Mouse (Mus musculus) liver, embryonic 14.5 days (tissue): Measurements from ENCODE around the gene Golga5. TPM values are rescaled to one million over a fixed set of nuclear protein-coding genes. Genes with fewer than 3 reads are reported as not detected.
A peak's percentile ranks its signal among the peaks of the same experiment; 100 is the strongest.

Experiments used
- ATAC-seq: fragments of 200-750 bp; cut with Nextera tagmentation; 2 replicates; pipeline ENCODE4 v1.8.0; 2017; ENCODE audit warnings: moderate number of reproducible peaks, mild to moderate bottlenecking, moderate library complexity; ENCODE audit not compliant: insufficient read depth
- DNase-seq, 3 experiments: peaks; one replicate each; pipeline ENCODE4 v3.0.0-alpha.2; 2012 to 2013; ENCODE audit warnings: low read depth in 3 of 3, low spot score in 3 of 3
- H3K27ac ChIP-seq: fragments of 300-500 bp; sonication (generic); 2 replicates; pipeline ENCODE4 v1.5.1; 2014; ENCODE audit warnings: moderate library complexity, mild to moderate bottlenecking, control low read depth, inconsistent platforms
- H3K27me3 ChIP-seq: fragments of 300-500 bp; sonication (generic); 2 replicates; pipeline ENCODE4 v1.6.1; 2014; ENCODE audit warnings: mild to moderate bottlenecking, low read length, moderate library complexity; ENCODE audit not compliant: control insufficient read depth, insufficient read depth
- H3K36me3 ChIP-seq: fragments of 300-500 bp; sonication (generic); replicated peaks from 2 replicates; pipeline ENCODE4 v1.6.1; 2014; ENCODE audit warnings: low read depth; ENCODE audit not compliant: control insufficient read depth, insufficient read depth
- H3K4me1 ChIP-seq, 2 experiments: fragments of 200-500 bp in 1 of 2; fragments of 300-500 bp in 1 of 2; sonication (generic) in 1 of 2; replicated peaks; 2 replicates each; pipeline ENCODE4 v1.6.1; 2012 to 2014; ENCODE audit warnings: antibody characterized with exemption in 1 of 2, inconsistent platforms in 1 of 2, low read length in 1 of 2; ENCODE audit not compliant: control insufficient read depth in 2 of 2, insufficient read depth in 2 of 2
- H3K4me2 ChIP-seq: fragments of 300-500 bp; sonication (generic); 2 replicates; pipeline ENCODE4 v1.6.1; 2014; ENCODE audit warnings: low read depth, mild to moderate bottlenecking, control low read depth, moderate library complexity
- H3K4me3 ChIP-seq, 2 experiments: fragments of 200-500 bp in 1 of 2; fragments of 300-500 bp in 1 of 2; sonication (generic) in 1 of 2; 2 replicates each; pipeline ENCODE4 v1.5.1; 2012 to 2014; ENCODE audit warnings: low read depth in 2 of 2, low read length in 2 of 2, mild to moderate bottlenecking in 2 of 2, control low read depth in 1 of 2, inconsistent platforms in 1 of 2, moderate library complexity in 1 of 2; ENCODE audit not compliant: insufficient read depth in 1 of 2
- H3K9ac ChIP-seq: fragments of 300-500 bp; sonication (generic); replicated peaks from 2 replicates; pipeline ENCODE4 v1.6.1; 2014; ENCODE audit warnings: mild to moderate bottlenecking, control low read depth, moderate library complexity
- H3K9me3 ChIP-seq: fragments of 300-500 bp; sonication (generic); 2 replicates; pipeline ENCODE4 v1.6.1; 2016; ENCODE audit warnings: low read length, mixed read lengths; ENCODE audit not compliant: control insufficient read depth
- CTCF ChIP-seq: IDR thresholded peaks from 2 replicates; pipeline ENCODE4 v1.5.1; 2016; ENCODE audit warnings: antibody characterized with exemption, low read depth, control low read depth
- EP300 ChIP-seq: IDR thresholded peaks from 2 replicates; pipeline ENCODE4 v1.6.1; 2016; ENCODE audit warnings: antibody characterized with exemption, low read depth
- WGBS: fragments of 180-500 bp; shearing (Covaris S2); extraction: QIAGEN DNeasy Blood & Tissue Kit; methylation state at CpG from one replicate; pipeline ENCODE4 v1.1.7; 2014; ENCODE audit not compliant: insufficient replicate concordance; 5-methylcytosine and 5-hydroxymethylcytosine counted together
- polyA plus RNA-seq, 2 experiments: library from polyadenylated mRNA; depleted of rRNA in 1 of 2; stranded (reverse) in 1 of 2; unstranded in 1 of 2; fragments of >200 nt; fragmentation: Nextera tagmentation in 1 of 2; extraction: Ambion mirVana in 1 of 2; gene quantifications; 2 replicates each; pipeline versions ENCODE4 v1.2.1 to v1.2.3; 2012 to 2014

Golga5 gene
- polyA plus RNA-seq, 2 experiments = 10.1 to 12.8 TPM

- H3K9me3 ChIP-seq = no peaks in the 10 kb centered on the region
- no peaks in the 10 kb centered on the region; the same call in 1 of the 2 replicates for H3K36me3 ChIP-seq
- no peaks in the 10 kb centered on the region for H3K27me3 ChIP-seq
- peaks cover 0 to 15% of the 10 kb centered on the region in 2 experiments; a peak in 3 of 4 replicates for H3K4me1 ChIP-seq
- TF ChIP-seq CTCF (no peak), EP300 (0 out of 2 replicates have a peak, but pooled peaks have one; percentile 9)
- DNase-seq (no peak), ATAC-seq (no peak)
- H3K9ac ChIP-seq = no peak overlapping the region
- no peak overlapping the region for H3K4me2 ChIP-seq
- H3K4me3 ChIP-seq = no peak overlapping the region
- 51% methylated on average over 8 of the region's 8 CpGs for WGBS
- no peak overlapping the region for H3K27ac ChIP-seq
Measured at GRCm38 (mm10) chr12:102501848-102502595, 33.1 kb downstream of the Golga5 start.

DNA sequence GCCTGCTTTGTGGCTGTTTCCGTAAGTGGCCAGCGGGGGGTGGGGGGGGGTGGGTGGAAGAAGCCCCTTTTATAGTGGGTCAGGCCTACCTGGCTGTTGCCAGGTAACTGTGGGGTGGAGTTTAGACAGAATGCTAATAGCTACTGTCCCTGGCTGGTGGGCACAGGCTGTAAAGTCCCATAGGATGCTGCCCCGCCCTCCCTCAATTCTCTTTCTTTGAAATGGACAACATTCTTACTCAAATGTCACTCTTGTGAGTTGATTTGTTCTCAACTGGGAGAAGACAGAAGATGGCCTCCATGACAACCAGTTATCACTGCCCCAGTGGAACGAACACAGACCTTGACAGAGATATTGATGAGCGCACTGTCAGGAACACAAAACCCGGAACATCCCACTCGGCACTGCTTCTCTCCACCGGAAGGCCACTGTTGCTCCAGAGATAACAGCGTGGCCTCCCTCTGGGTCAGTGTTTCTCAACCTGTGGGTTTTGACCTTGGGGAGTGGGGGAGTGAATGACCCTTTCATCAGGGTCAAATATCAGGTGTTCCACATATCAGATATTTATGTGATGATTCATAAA, 36.3 kb downstream of the Golga5 start:
- no peak for ATAC-seq
- no peak for DNase-seq
- H3K9me3 ChIP-seq = no peaks in the 10 kb centered on the region
- H3K27ac ChIP-seq = no peak overlapping the region
- no peak overlapping the region for H3K9ac ChIP-seq
- TF ChIP-seq EP300 (no peak), CTCF (no peak)
- H3K4me2 ChIP-seq = no peak overlapping the region
- H3K4me3 ChIP-seq = no peak overlapping the region
- WGBS = 53% methylated on average over 9 of the region's 9 CpGs
- H3K4me1 ChIP-seq = peaks cover 0 to 15% of the 10 kb centered on the region in 2 experiments; a peak in 3 of 4 replicates
- no peaks in the 10 kb centered on the region for H3K27me3 ChIP-seq
- H3K36me3 ChIP-seq = no peaks in the 10 kb centered on the region

GRCm38 (mm10) chr12:102505949-102506348, 37.0 kb downstream of the Golga5 start:
- Histone ChIP-seq H3K9me3 (no peaks in the 10 kb centered on the region), H3K4me3 (no peak overlapping the region), H3K27ac (no peak overlapping the region), H3K36me3 (no peaks in the 10 kb centered on the region), H3K4me2 (no peak overlapping the region; the same call in 1 of the 2 replicates), H3K9ac (no peak overlapping the region), H3K4me1 (peaks cover 0 to 15% of the 10 kb centered on the region in 2 experiments; a peak in 3 of 4 replicates), H3K27me3 (no peaks in the 10 kb centered on the region)
- WGBS = 57% methylated on average over 7 of the region's 7 CpGs
- ATAC-seq (peak; percentile 26; the same call in 1 of the 2 replicates), DNase-seq (peak; percentile 9 to 24 (median 10))
- TF ChIP-seq CTCF = no peak
- TF ChIP-seq EP300 = peak; percentile 34; the same call in 1 of the 2 replicates

DNA sequence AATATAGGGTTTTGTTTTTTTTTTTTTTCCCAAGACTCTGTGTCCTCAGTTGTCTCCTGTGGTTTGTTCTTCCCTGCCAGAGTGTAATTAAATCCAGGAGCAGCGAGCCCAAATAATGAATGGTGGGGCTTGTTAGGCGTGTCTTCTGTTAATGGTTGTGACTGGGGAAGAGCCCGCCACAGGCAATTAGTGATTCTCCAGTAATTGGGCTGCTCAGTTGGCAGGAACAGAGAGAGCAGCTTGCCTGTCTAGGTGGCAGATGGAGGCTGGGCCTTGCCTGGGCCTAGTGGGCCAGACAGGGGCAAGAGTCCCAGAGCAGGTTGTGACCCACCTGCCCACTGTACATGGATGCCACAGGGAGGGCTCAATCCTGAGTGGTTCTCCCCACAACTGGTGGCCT, 42.4 kb downstream of the Golga5 start:
- TF ChIP-seq EP300 (no peak), CTCF (no peak)
- no peak overlapping the region for H3K4me3 ChIP-seq
- H3K9me3 ChIP-seq = no peaks in the 10 kb centered on the region
- no peak overlapping the region for H3K9ac ChIP-seq
- ATAC-seq (no peak), DNase-seq (no peak)
- no peak overlapping the region for H3K4me2 ChIP-seq
- H3K4me1 ChIP-seq = peaks cover 0 to 6% of the 10 kb centered on the region in 2 experiments; a peak in 2 of 4 replicates
- no peaks in the 10 kb centered on the region for H3K27me3 ChIP-seq
- 56% methylated on average over 3 of the region's 3 CpGs for WGBS
- H3K36me3 ChIP-seq = no peaks in the 10 kb centered on the region
- H3K27ac ChIP-seq = no peak overlapping the region

DNA sequence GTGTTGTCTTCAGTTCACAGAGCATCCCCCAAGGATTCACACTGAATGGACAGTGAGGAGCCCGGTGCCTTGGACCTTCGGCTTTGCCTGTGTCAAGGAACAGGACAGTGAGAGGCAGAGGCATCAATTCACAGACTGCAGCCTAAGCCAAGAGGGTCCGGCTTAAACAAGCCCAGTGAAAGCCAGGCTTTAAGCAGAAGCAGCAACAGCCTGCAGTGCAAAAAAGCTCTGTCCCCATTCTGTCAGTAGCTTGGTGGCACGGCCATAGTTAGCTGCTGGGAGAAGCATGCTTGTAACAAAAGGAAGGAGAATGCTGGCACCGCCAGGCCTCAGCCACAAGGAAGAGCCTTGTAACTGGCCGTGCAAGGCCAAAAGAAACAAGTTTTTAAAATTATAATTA, 45.2 kb downstream of the Golga5 start:
- H3K4me1 ChIP-seq = no peaks in the 10 kb centered on the region
- no peak for DNase-seq
- no peaks in the 10 kb centered on the region for H3K27me3 ChIP-seq
- no peak overlapping the region for H3K4me2 ChIP-seq
- H3K9me3 ChIP-seq = no peaks in the 10 kb centered on the region
- H3K4me3 ChIP-seq = no peak overlapping the region
- H3K36me3 ChIP-seq = no peaks in the 10 kb centered on the region
- H3K9ac ChIP-seq = no peak overlapping the region
- WGBS = 60% methylated on average over 6 of the region's 6 CpGs
- TF ChIP-seq CTCF (no peak), EP300 (no peak)
- no peak overlapping the region for H3K27ac ChIP-seq
- no peak for ATAC-seq
